Mouse (Mus musculus) neural tube, embryonic 14.5 days (tissue): Measurements from ENCODE around the gene Cd1d1. TPM values are rescaled to one million over a fixed set of nuclear protein-coding genes. Genes with fewer than 3 reads are reported as not detected.
A peak's percentile ranks its signal among the peaks of the same experiment; 100 is the strongest.
"Not testable (repeated sequence)": the region's sequence is repeated elsewhere in the genome, so short reads cannot be mapped to it uniquely, and the experiment has no call there.

Experiments used
- ATAC-seq: fragments of 200-750 bp; cut with Nextera tagmentation; 2 replicates; pipeline ENCODE4 v1.8.0; 2017; ENCODE audit warnings: low read depth, mild to moderate bottlenecking, moderate TSS enrichment, moderate library complexity
- H3K27ac ChIP-seq: fragments of 300-500 bp; sonication (generic); 2 replicates; pipeline ENCODE4 v1.5.1; 2014; ENCODE audit warnings: low read depth, mild to moderate bottlenecking, control low read depth, low read length, moderate library complexity, mixed read lengths
- H3K27me3 ChIP-seq: fragments of 300-500 bp; sonication (generic); 2 replicates; pipeline ENCODE4 v1.6.1; 2014; ENCODE audit warnings: low read length; ENCODE audit not compliant: control insufficient read depth, insufficient read depth
- H3K36me3 ChIP-seq: fragments of 300-500 bp; sonication (generic); 2 replicates; pipeline ENCODE4 v1.6.1; 2014; ENCODE audit warnings: low read length, mixed read lengths; ENCODE audit not compliant: control insufficient read depth, insufficient read depth
- H3K4me1 ChIP-seq: fragments of 300-500 bp; sonication (generic); 2 replicates; pipeline ENCODE4 v1.6.1; 2014; ENCODE audit warnings: low read length; ENCODE audit not compliant: control insufficient read depth, insufficient read depth
- H3K4me2 ChIP-seq: fragments of 300-500 bp; sonication (generic); 2 replicates; pipeline ENCODE4 v1.6.1; 2014; ENCODE audit warnings: mild to moderate bottlenecking, low read depth, low read length, control low read depth
- H3K4me3 ChIP-seq: fragments of 300-500 bp; sonication (generic); 2 replicates; pipeline ENCODE4 v1.5.1; 2014; ENCODE audit warnings: low read depth, low read length, control low read depth, mixed read lengths
- H3K9ac ChIP-seq: fragments of 300-500 bp; sonication (generic); replicated peaks from 2 replicates; pipeline ENCODE4 v1.6.1; 2014; ENCODE audit warnings: low read depth, mild to moderate bottlenecking, control low read depth, low read length, mixed read lengths
- H3K9me3 ChIP-seq: fragments of 300-500 bp; sonication (generic); 2 replicates; pipeline ENCODE4 v1.6.1; 2016; ENCODE audit warnings: low read length; ENCODE audit not compliant: control insufficient read depth
- WGBS: fragments of 180-500 bp; shearing (Covaris S2); extraction: QIAGEN DNeasy Blood & Tissue Kit; methylation state at CpG from one replicate; pipeline ENCODE4 v1.1.7; 2014; 5-methylcytosine and 5-hydroxymethylcytosine counted together
- polyA plus RNA-seq: library from polyadenylated mRNA; unstranded; fragments of >200 nt; fragmentation: Nextera tagmentation; extraction: Ambion mirVana; gene quantifications from 2 replicates; pipeline ENCODE4 v1.2.1, GENCODE M21; 2014

Gene Cd1d1
- polyA plus RNA-seq, 1 experiment from 2014 or later, result 52.4 TPM

GRCm38 (mm10) chr3:87012406-87012805 lies 13.2 kb upstream of the Cd1d1 start:
- not testable (repeated sequence) for H3K4me2 ChIP-seq, H3K4me3 ChIP-seq, H3K4me1 ChIP-seq, ATAC-seq, H3K9ac ChIP-seq, H3K9me3 ChIP-seq, H3K27me3 ChIP-seq, H3K36me3 ChIP-seq, H3K27ac ChIP-seq
- WGBS, result 90% methylated on average over 3 of the region's 3 CpGs

GRCm38 (mm10) chr3:87008281-87008680 lies 9.0 kb upstream of the Cd1d1 start:
- H3K27me3 ChIP-seq, H3K4me1 ChIP-seq, H3K9ac ChIP-seq, H3K4me2 ChIP-seq, H3K9me3 ChIP-seq, H3K4me3 ChIP-seq, H3K27ac ChIP-seq, ATAC-seq, H3K36me3 ChIP-seq: not testable (repeated sequence)
- WGBS, result 86% methylated on average over 1 of the region's 1 CpGs

GRCm38 (mm10) chr3:87000676-87001075 lies 1.4 kb upstream of the Cd1d1 start:
- Histone ChIP-seq H3K9ac (no peak overlapping the region), H3K4me1 (0 out of 2 replicates have a peak, but pooled peaks cover 2% of the 10 kb centered on the region), H3K4me2 (no peak overlapping the region), H3K27me3 (no peaks in the 10 kb centered on the region), H3K9me3 (no peaks in the 10 kb centered on the region), H3K27ac (no peak overlapping the region), H3K4me3 (no peak overlapping the region), H3K36me3 (no peaks in the 10 kb centered on the region)
- 31% methylated on average over 4 of the region's 4 CpGs for WGBS
- no peak for ATAC-seq

GRCm38 (mm10) chr3:87000051-87000450 lies 810 bp upstream of the Cd1d1 start:
- Histone ChIP-seq H3K27me3 (no peaks in the 10 kb centered on the region), H3K9me3 (no peaks in the 10 kb centered on the region), H3K4me3 (no peak overlapping the region), H3K9ac (no peak overlapping the region), H3K4me1 (0 out of 2 replicates have a peak, but pooled peaks cover 2% of the 10 kb centered on the region), H3K36me3 (no peaks in the 10 kb centered on the region), H3K27ac (no peak overlapping the region), H3K4me2 (no peak overlapping the region)
- no peak for ATAC-seq
- 95% methylated on average over 12 of the region's 12 CpGs for WGBS

GRCm38 (mm10) chr3:86998433-86999414 lies 517 bp downstream of the Cd1d1 start:
- Histone ChIP-seq H3K4me3 (peak overlapping the region; percentile 42), H3K9ac (peak overlapping the region; percentile 62), H3K27ac (peak overlapping the region; percentile 86), H3K4me2 (peak overlapping the region; percentile 68)
- H3K9me3 ChIP-seq, H3K4me1 ChIP-seq, H3K36me3 ChIP-seq, H3K27me3 ChIP-seq: not testable (repeated sequence)
- peak; percentile 98 for ATAC-seq
- 4% methylated on average over 23 of the region's 24 CpGs for WGBS

GRCm38 (mm10) chr3:86996111-86996510 lies 3.1 kb downstream of the Cd1d1 start:
- Histone ChIP-seq H3K27ac (no peak overlapping the region), H3K4me3 (no peak overlapping the region), H3K4me2 (no peak overlapping the region), H3K27me3 (no peaks in the 10 kb centered on the region), H3K9ac (no peak overlapping the region), H3K36me3 (no peaks in the 10 kb centered on the region), H3K4me1 (0 out of 2 replicates have a peak, but pooled peaks cover 2% of the 10 kb centered on the region), H3K9me3 (no peaks in the 10 kb centered on the region)
- ATAC-seq, result no peak
- 90% methylated on average over 4 of the region's 4 CpGs for WGBS

GRCm38 (mm10) chr3:86995381-86995780 lies 3.9 kb downstream of the Cd1d1 start:
- Histone ChIP-seq H3K36me3 (no peaks in the 10 kb centered on the region), H3K4me3 (no peak overlapping the region), H3K27ac (no peak overlapping the region), H3K9me3 (no peaks in the 10 kb centered on the region), H3K4me2 (no peak overlapping the region), H3K9ac (no peak overlapping the region), H3K27me3 (no peaks in the 10 kb centered on the region), H3K4me1 (0 out of 2 replicates have a peak, but pooled peaks cover 2% of the 10 kb centered on the region)
- no peak for ATAC-seq
- 65% methylated on average over 1 of the region's 1 CpGs for WGBS

GRCm38 (mm10) chr3:86986969-86987368 lies 12.3 kb downstream of the Cd1d1 start:
- H3K4me3 ChIP-seq, H3K36me3 ChIP-seq, H3K27me3 ChIP-seq, H3K4me1 ChIP-seq, H3K27ac ChIP-seq, H3K9me3 ChIP-seq, ATAC-seq, H3K9ac ChIP-seq: not testable (repeated sequence)
- whole genome bisulfite sequencing, result 35% methylated on average over 5 of the region's 6 CpGs
- H3K4me2 ChIP-seq, result peak overlapping the region; percentile 39

- Histone ChIP-seq H3K27me3 (no peaks in the 10 kb centered on the region), H3K27ac (no peak overlapping the region), H3K36me3 (no peaks in the 10 kb centered on the region), H3K4me2 (peak overlapping the region; percentile 39), H3K9me3 (no peaks in the 10 kb centered on the region), H3K4me3 (no peak overlapping the region), H3K4me1 (no peaks in the 10 kb centered on the region), H3K9ac (0 out of 2 replicates have a peak overlapping the region, but pooled peaks have one; percentile 11)
- no peak for ATAC-seq
- WGBS, result 13% methylated on average over 12 of the region's 12 CpGs
These were observed 12.8 kb downstream of the Cd1d1 start for GRCm38 (mm10) chr3:86986490-86986889.
